Mouse (Mus musculus) brown adipose tissue, adult 24 weeks (tissue): Measurements from ENCODE around the gene Zswim3. TPM values are rescaled to one million over a fixed set of nuclear protein-coding genes. Genes with fewer than 3 reads are reported as not detected.
A peak's percentile ranks its signal among the peaks of the same experiment; 100 is the strongest.

Experiments
- H3K27ac ChIP-seq: fragments of 200-500 bp; replicated peaks from 2 replicates; pipeline ENCODE4 v1.5.1; 2012; ENCODE audit warnings: low read depth, mild to moderate bottlenecking, low read length
- H3K4me1 ChIP-seq: fragments of 200-500 bp; 2 replicates; pipeline ENCODE4 v1.6.1; 2012; ENCODE audit warnings: low read length, mixed read lengths; ENCODE audit not compliant: control insufficient read depth, insufficient read depth, insufficient read length
- H3K4me3 ChIP-seq: fragments of 200-500 bp; 2 replicates; pipeline ENCODE4 v1.5.1; 2012; ENCODE audit warnings: low read depth, mild to moderate bottlenecking, low read length, moderate library complexity; ENCODE audit not compliant: insufficient read depth
- polyA plus RNA-seq: library from polyadenylated mRNA; stranded (reverse); fragments of >200 nt; gene quantifications from 2 replicates; pipeline ENCODE4 v1.2.4, GENCODE M21; 2012; ENCODE audit not compliant: missing spikeins, insufficient read depth, insufficient read length

The Zswim3 gene
- polyA plus RNA-seq, 1 experiment, result 3.6 TPM

DNA sequence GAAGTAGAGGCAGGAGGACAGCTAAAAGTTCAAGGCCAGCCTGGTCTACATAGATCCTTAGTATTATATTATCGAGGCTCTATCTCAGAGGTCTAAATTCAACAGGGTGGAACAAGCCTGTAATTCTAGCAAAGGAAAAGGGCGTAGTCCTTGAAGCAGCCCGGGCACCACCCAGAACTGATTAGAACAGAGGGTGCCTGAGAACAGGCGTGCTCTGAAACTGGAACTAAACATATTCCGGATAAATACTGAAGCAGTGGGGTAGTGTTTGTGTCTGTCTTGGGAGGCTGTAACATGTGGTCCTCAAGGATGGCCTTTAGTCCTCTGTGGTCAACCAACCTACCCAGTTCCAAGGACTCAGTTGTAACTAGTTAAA is 30.9 kb upstream of the Zswim3 start:
- no peak overlapping the region for H3K4me3 ChIP-seq
- H3K4me1 ChIP-seq, result 0 out of 2 replicates have a peak, but pooled peaks cover under 1% of the 10 kb centered on the region
- H3K27ac ChIP-seq, result no peak overlapping the region

DNA sequence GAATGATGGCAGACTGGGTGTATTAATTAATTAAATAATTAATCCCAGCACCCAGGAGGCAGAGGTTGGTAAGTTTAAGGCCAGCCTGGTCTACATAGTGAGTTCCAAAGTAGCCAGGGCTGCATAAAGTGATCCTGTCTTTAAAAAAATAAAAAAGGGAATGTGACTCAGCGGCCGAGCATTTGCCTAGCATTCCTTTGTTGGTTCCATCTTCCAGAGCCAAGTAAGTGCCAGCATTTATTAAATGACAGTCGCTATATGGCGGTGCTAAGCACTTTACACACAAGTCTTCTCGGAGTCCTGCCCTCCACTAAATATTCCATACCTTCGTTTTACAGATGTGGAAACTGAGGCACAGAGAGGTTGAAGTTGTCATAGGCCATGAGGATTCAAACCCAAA is 28.8 kb upstream of the Zswim3 start:
- no peak overlapping the region for H3K27ac ChIP-seq

DNA sequence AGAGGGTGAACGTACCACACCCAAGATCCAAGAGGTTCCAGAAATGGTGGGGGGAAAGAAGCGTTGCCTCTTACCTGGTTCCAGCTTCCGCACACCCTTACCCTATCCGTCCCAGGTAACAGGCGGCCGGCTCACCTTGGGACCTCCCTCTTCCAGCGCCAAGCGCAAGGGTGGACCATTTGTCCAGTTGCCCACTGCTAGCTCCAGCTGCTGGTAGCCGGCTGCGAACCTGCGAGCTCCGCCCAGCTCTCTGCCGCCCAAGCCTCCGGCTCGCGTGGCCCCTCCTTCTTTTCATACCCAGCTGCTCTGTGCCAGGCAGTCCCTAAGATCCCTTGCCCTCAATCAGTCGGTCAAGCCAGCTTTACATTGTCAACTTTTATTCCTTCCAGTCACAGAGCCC is 28.1 kb upstream of the Zswim3 start:
- no peak overlapping the region for H3K27ac ChIP-seq
- no peak overlapping the region for H3K4me3 ChIP-seq
- peaks cover 5% of the 10 kb centered on the region for H3K4me1 ChIP-seq

More for the DNA sequence above, 28.8 kb upstream of the Zswim3 start:
- Histone ChIP-seq H3K4me3 (no peak overlapping the region), H3K4me1 (peaks cover 5% of the 10 kb centered on the region)

DNA sequence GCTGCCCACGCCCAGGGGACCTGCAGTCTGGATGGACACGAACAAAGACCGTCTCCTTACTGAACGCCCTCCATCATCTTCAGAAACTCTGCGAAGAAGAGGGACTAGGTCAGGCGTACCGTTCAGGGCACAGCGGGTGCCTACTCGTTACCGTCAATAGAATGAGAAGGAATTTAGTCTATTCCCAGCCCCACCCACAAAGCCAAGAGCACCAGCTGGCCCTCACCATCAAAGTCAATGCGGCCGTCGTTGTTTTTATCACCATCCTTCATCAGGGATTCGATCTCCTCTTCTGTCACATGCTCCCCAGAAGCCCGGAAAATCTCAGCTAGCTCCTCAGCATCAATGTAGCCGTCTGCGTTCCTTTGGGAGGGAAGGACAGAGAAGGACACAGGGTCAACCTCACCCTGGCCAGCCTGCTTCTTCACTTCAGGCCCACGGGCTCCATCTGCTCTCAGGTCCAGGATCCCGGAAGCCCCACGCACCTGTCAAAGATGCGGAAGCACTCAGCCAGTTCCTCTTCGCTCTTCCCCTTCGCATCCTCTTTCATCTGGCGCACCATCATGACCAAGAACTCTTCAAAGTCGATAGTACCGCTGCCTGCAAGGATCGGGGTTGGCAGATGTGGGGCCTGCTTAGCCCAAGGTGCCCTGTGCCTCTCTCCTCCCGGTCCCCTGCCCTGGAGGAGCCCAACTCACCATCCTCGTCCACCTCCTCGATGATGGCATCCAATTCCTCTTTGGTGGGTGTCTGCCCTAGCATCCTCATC is 27.5 kb upstream of the Zswim3 start:
- H3K4me1 ChIP-seq, result peaks cover 5% of the 10 kb centered on the region
- H3K27ac ChIP-seq, result no peak overlapping the region
- no peak overlapping the region for H3K4me3 ChIP-seq

DNA sequence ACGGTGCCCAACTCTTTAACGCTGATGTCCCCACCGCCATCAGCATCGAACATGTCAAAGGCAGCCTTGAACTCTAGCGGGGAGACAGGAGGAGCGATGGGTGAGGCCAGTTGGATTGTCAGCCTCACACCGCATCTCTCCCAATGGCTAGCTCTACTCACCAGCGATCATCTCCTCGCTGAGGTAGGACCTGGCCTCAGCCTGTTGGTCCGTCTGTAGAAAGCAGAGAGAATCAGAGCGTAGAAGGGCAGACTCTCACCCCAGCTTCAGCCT is 26.9 kb upstream of the Zswim3 start:
- Histone ChIP-seq H3K4me1 (peaks cover 5% of the 10 kb centered on the region), H3K4me3 (no peak overlapping the region), H3K27ac (no peak overlapping the region)

DNA sequence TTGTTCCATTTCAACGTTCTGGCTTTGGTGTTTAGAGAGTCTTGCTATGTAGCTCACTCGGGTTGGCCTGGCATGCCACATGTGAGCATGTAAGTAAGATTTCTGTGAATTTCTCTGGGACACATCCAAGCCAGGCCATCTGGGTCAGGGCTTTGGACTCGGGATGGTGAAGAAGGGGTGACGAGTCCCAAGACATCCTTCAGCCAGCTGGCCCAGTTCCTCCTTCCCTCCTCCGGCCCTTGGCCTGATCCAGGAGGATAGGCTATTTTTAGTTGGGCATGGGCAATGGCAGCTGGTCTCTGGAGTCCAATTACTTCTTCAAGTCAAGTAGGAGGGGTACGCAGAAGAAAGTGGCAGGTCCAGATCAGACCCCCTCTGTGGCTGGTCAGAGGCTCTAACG is 26.1 kb upstream of the Zswim3 start:
- Histone ChIP-seq H3K27ac (peak overlapping the region; percentile 18; the same call in 1 of the 2 replicates), H3K4me3 (no peak overlapping the region), H3K4me1 (peaks cover 5% of the 10 kb centered on the region)

DNA sequence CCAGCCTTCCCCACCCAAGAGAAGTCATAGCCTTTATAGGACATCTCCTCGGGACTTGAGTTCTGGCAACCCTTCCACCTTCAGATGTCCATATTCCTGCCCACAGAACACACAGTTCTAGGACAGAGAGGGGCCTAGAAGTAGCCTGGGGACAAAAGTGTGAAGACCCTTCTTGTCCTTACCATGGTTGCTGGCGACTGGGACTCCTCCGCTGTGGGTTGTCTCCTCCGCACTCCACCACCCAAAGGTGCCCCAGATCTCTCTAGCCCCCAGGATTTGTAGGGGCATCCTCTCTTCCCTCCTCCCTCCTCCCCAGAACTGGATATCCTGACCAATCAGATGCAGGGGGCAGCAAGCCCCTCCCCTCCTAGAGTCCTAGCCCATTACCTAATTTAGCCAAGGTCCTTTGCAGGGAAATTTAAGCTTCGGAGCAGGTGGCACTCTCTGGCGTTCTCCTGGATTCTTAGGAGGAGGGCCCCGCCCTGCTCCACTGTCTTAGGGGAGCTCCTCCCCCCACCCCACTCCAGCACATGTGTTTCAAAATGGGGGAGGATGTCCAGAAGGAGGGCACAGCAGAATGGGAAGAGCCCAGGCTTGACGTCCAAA is 25.3 kb upstream of the Zswim3 start, which contains the start of gene Tnnc2:
TSS of gene Tnnc2 (minus strand) at position 487 of the 606 bp plus-strand sequence.
- peaks cover 5% of the 10 kb centered on the region for H3K4me1 ChIP-seq
- H3K27ac ChIP-seq, result no peak within 1 kb of the TSS
- H3K4me3 ChIP-seq, result no peak within 1 kb of the TSS

DNA sequence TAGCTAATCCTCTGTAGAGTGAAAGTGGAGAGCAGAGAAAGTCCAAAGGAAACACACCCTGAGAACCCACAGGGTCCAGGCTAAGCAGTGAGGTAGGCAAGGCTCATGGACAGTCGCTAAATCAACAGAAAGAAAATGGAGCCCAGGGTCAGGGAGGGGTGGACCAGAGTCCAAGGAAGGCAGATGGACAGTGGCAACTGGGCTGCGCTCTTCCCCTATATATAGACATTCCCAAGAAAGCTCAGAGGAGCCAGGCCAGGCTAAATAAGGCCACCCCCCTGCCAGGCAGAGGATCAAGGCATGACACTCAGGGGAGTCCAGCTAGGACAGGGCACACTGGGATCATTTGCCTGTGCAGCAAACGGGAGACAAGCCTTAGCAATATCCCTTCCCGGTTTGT is 23.0 kb upstream of the Zswim3 start:
- Histone ChIP-seq H3K27ac (no peak overlapping the region), H3K4me1 (peaks cover 11% of the 10 kb centered on the region), H3K4me3 (no peak overlapping the region)

DNA sequence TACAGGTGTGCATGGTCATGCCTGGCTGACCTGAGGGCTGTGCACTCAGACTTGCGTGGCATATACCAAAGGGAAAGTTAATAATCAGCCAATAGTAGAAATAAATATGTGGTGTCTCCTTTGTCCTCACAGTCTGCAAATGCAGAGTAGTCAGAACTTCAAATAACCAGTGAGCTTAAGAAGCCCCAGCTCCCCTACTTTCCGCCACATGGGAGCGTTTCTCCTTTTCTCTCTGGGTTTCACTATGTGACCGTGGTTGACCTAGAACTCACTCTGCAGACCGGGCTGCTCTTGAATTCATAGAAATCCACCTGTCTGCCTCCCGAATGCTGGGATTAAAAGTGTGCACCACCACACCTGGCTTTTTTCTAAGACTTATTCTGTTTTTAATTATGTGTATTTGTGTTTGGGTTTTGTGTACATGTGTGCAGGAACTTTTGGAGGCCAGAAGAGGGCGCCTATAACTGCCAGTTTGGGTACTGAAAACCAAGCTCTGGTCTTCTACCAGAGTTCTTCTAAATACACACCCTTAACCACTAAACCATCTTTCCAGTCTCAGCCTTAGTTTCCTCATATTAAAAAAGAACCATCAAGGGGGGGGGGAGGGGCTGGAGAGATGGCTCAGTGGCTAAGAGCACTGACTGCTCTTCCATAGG is 20.8 kb upstream of the Zswim3 start:
- peaks cover 17% of the 10 kb centered on the region for H3K4me1 ChIP-seq
- no peak overlapping the region for H3K27ac ChIP-seq
- H3K4me3 ChIP-seq, result no peak overlapping the region

DNA sequence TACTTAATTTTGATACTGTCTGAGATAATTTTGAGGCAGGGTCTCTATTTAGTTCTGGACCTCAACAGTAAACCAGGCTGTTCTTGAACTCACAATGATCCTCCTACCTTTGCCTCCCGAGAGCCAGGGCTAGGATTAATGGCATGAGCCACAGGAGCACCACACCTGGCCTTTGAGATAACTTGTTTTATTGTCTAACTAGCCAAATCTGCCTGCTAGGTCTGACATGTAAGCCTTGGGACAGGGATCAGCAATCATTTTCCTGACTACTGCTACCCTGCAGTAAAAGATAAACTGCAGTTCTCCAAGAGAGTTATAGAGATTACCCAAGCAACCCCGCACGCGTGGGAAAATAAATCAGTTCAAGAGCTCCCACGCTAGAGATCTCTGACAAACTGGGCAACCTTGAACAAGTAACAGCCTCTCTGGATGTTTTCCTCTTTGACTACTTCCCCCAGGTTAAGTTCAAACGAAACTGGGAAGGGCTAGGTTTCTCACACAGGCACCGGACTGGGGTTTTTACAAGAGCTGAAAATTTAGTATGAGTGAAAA is 20.0 kb upstream of the Zswim3 start:
- Histone ChIP-seq H3K27ac (peak overlapping the region; percentile 69), H3K4me1 (peaks cover 13% of the 10 kb centered on the region), H3K4me3 (peak overlapping the region; percentile 72)

DNA sequence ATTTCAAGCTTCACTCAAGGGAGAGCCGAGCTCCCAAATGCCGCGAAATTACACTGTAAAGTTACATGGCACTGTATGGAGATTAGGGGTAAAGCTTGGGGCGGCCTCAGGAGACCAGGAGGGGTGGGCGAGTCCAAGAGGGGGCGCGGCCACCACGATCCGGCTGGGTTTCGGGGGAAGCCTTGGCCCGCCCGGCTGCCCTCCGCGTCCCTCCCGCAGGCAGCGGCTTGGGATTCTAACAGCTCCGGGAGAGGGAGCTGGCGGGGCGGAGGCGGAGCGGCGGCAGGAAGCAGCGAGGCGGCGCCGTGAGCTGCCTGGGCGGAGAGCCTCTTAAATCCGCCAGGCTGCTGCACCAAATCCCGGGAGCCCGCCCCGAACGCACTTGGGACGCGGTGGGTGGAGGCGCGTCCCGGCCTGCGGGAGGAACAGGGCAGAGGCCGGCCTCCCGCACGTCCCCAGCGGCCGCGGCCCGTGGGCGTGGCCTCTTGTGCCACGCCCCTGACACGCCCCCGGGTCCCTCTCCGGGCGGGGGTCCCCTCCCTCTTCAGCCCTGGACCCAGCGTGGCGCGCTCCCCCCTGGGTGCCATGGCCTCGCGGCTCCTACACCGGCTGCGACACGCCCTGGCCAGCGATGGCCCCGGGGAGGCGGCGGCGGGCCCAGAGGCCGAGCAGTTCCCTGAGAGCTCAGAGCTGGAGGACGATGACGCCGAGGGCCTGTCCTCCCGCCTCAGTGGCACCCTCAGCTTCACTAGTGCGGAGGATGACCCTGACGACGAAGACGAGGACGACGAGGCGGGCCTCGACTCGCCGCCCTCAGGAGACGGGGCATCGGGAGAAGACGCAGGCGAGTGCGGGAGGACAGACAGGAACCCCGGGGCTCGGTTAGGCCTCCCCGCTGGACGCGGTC is 19.2 kb upstream of the Zswim3 start, which contains the start of gene Snx21:
TSS of gene Snx21 (plus strand) at position 343 of the 907 bp plus-strand sequence.
- peak within 1 kb of the TSS; percentile 72 for H3K4me3 ChIP-seq
- peaks cover 13% of the 10 kb centered on the region for H3K4me1 ChIP-seq
- peak within 1 kb of the TSS; percentile 69 for H3K27ac ChIP-seq

DNA sequence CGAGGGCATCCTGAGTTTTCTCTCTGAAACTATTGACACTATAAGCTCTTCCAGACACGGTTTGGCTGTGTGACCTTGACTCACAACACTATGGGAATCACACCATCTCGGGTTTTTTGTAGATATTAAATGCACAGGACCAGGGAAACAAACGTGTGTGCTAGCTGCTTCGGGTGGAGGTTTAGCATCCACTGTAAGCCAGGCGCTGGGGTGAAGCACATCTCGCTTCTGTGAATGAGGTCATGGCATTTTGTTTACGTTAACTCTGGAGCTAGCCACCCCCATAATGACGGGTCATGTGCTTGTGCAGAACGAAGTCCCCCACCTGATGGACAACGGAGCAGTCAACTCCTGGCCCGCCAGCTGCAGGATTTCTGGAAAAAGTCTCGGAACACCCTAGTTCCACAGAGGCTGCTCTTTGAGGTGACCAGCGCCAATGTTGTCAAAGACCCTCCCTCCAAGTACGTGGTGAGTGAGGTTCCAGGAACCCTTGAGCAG is 18.5 kb upstream of the Zswim3 start:
- H3K4me1 ChIP-seq, result peaks cover 15% of the 10 kb centered on the region
- peak overlapping the region; percentile 72 for H3K4me3 ChIP-seq
- peak overlapping the region; percentile 52 for H3K27ac ChIP-seq

DNA sequence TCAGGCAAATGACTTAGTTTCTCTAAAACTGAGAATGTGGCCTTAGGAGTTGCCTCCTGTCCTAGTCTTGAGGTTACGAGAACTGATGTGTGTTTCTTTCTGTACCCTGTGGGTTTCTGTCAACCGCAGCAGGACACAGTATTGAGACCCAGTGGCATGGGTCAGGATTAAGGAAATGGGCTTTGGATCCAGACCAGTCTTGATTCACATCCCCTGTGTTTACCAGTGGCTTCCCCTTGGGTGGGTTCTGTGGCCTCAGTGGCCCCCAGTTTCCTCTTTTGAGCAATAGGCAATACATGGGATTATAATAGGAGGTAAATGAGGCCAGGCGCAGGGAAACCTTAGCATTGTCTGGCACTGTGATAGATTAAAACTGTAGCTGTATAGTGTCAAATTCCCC is 17.9 kb upstream of the Zswim3 start:
- H3K27ac ChIP-seq, result peak overlapping the region; percentile 52; the same call in 1 of the 2 replicates
- peaks cover 15% of the 10 kb centered on the region for H3K4me1 ChIP-seq
- peak overlapping the region; percentile 72 for H3K4me3 ChIP-seq

DNA sequence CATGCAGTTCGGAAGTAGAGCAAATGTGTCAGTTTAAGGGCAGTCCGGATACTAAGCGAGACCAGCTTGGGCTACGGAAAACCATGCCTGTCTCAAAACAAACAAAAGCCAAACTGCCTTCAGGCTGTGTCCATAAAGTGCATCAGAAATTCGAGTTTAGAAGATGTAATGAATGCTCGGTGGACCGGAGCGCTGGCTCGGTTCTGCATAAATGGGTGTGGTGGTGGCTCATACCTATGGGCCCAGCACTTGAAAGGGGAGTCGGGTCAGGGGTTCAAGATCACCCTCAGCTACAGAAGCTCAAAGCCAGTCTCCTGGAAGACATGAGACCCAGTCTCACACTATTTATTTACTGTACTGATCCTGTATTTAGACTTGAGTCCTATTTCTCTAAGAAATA is 17.1 kb upstream of the Zswim3 start:
- peaks cover 18% of the 10 kb centered on the region for H3K4me1 ChIP-seq
- 0 out of 2 replicates have a peak overlapping the region, but pooled peaks have one; percentile 21 for H3K27ac ChIP-seq
- H3K4me3 ChIP-seq, result peak overlapping the region; percentile 0; the same call in 1 of the 2 replicates
